Mouse (Mus musculus) forebrain, embryonic 11.5 days (tissue): ENCODE results near the gene Atp6v0e2. TPM values are rescaled to one million over a fixed set of nuclear protein-coding genes. Genes with fewer than 3 reads are reported as not detected.

Experiments
- ATAC-seq: fragments of 200-750 bp; cut with Nextera tagmentation; replicated peaks from 2 replicates; pipeline ENCODE4 v1.8.0; 2017; ENCODE audit warnings: moderate TSS enrichment; ENCODE audit not compliant: low FRiP score
- DNase-seq: peaks from one replicate; pipeline ENCODE4 v3.0.0-alpha.2; 2017; ENCODE audit warnings: low spot score
- H3K27ac ChIP-seq: fragments of 300-500 bp; sonication (generic); 2 replicates; pipeline ENCODE4 v1.5.1; 2014; ENCODE audit warnings: low read depth, low read length
- H3K27me3 ChIP-seq: fragments of 300-500 bp; sonication (generic); 2 replicates; pipeline ENCODE4 v1.6.1; 2014; ENCODE audit warnings: mild to moderate bottlenecking, low read length, mixed read lengths; ENCODE audit not compliant: control insufficient read depth, insufficient read depth
- H3K36me3 ChIP-seq: fragments of 300-500 bp; sonication (generic); 2 replicates; pipeline ENCODE4 v1.6.1; 2014; ENCODE audit warnings: mild to moderate bottlenecking, low read length, moderate library complexity, mixed read lengths; ENCODE audit not compliant: control insufficient read depth, insufficient read depth
- H3K4me1 ChIP-seq: fragments of 300-500 bp; sonication (generic); replicated peaks from 2 replicates; pipeline ENCODE4 v1.6.1; 2014; ENCODE audit warnings: low read length, mixed read lengths; ENCODE audit not compliant: control insufficient read depth, insufficient read depth
- H3K4me2 ChIP-seq: fragments of 300-500 bp; sonication (generic); 2 replicates; pipeline ENCODE4 v1.6.1; 2014; ENCODE audit warnings: low read depth, mild to moderate bottlenecking, low read length, moderate library complexity, mixed read lengths; ENCODE audit not compliant: severe bottlenecking
- H3K4me3 ChIP-seq: fragments of 300-500 bp; sonication (generic); 2 replicates; pipeline ENCODE4 v1.5.1; 2014; ENCODE audit warnings: low read depth, low read length
- H3K9ac ChIP-seq: fragments of 300-500 bp; sonication (generic); 2 replicates; pipeline ENCODE4 v1.6.1; 2014; ENCODE audit warnings: low read length
- H3K9me3 ChIP-seq: fragments of 300-500 bp; sonication (generic); 2 replicates; pipeline ENCODE4 v1.6.1; 2016; ENCODE audit warnings: low read length, mixed read lengths; ENCODE audit not compliant: control insufficient read depth
- WGBS: fragments of 180-500 bp; shearing (Covaris S2); extraction: QIAGEN DNeasy Blood & Tissue Kit; methylation state at CpG from one replicate; pipeline ENCODE4 v1.1.7; 2014; 5-methylcytosine and 5-hydroxymethylcytosine counted together
- polyA plus RNA-seq: library from polyadenylated mRNA; unstranded; fragments of >200 nt; fragmentation: Nextera tagmentation; extraction: Ambion mirVana; gene quantifications from 2 replicates; pipeline ENCODE4 v1.2.1, GENCODE M21; 2014

The Atp6v0e2 gene
- polyA plus RNA-seq, 1 experiment from 2014 or later, result 52.5 TPM

GRCm38 (mm10) chr6:48565693-48566310, 28.4 kb downstream of the Atp6v0e2 start:
- ATAC-seq (no peak), DNase-seq (no peak)
- Histone ChIP-seq H3K4me1 (no peaks in the 10 kb centered on the region), H3K27ac (no peak overlapping the region), H3K36me3 (no peaks in the 10 kb centered on the region; the same call in 1 of the 2 replicates), H3K4me2 (no peak overlapping the region), H3K9me3 (no peaks in the 10 kb centered on the region), H3K27me3 (no peaks in the 10 kb centered on the region), H3K4me3 (no peak overlapping the region), H3K9ac (no peak overlapping the region)
- 96% methylated on average over 4 of the region's 4 CpGs for WGBS

- Histone ChIP-seq H3K27me3 (no peaks in the 10 kb centered on the region), H3K9ac (no peak overlapping the region), H3K27ac (no peak overlapping the region), H3K4me2 (no peak overlapping the region), H3K4me1 (no peaks in the 10 kb centered on the region), H3K36me3 (no peaks in the 10 kb centered on the region; the same call in 1 of the 2 replicates), H3K9me3 (no peaks in the 10 kb centered on the region), H3K4me3 (no peak overlapping the region)
- DNase-seq, result no peak
- no peak for ATAC-seq
- WGBS, result 79% methylated on average over 5 of the region's 5 CpGs
Observed at GRCm38 (mm10) chr6:48566312-48566711, 28.9 kb downstream of the Atp6v0e2 start.

- 93% methylated on average over 21 of the region's 21 CpGs for whole genome bisulfite sequencing
- no peak for ATAC-seq
- Histone ChIP-seq H3K9me3 (no peaks in the 10 kb centered on the region), H3K27me3 (no peaks in the 10 kb centered on the region), H3K4me3 (no peak overlapping the region), H3K36me3 (no peaks in the 10 kb centered on the region; the same call in 1 of the 2 replicates), H3K9ac (no peak overlapping the region), H3K27ac (no peak overlapping the region), H3K4me2 (no peak overlapping the region), H3K4me1 (no peaks in the 10 kb centered on the region)
- no peak for DNase-seq
Observed at GRCm38 (mm10) chr6:48568036-48568984, 30.9 kb downstream of the Atp6v0e2 start.

- Histone ChIP-seq H3K4me3 (no peak overlapping the region), H3K36me3 (no peaks in the 10 kb centered on the region; the same call in 1 of the 2 replicates), H3K27me3 (no peaks in the 10 kb centered on the region), H3K9me3 (no peaks in the 10 kb centered on the region), H3K27ac (no peak overlapping the region), H3K4me1 (no peaks in the 10 kb centered on the region), H3K4me2 (no peak overlapping the region), H3K9ac (no peak overlapping the region)
- 89% methylated on average over 8 of the region's 8 CpGs for WGBS
- DNase-seq (no peak), ATAC-seq (no peak)
Observed at GRCm38 (mm10) chr6:48569065-48569807, 31.8 kb downstream of the Atp6v0e2 start.

- no peaks in the 10 kb centered on the region for H3K4me1 ChIP-seq
- H3K4me2 ChIP-seq, result no peak overlapping the region
- H3K4me3 ChIP-seq, result no peak overlapping the region
- no peak overlapping the region for H3K9ac ChIP-seq
- H3K27me3 ChIP-seq, result no peaks in the 10 kb centered on the region
- H3K36me3 ChIP-seq, result no peaks in the 10 kb centered on the region
- 91% methylated on average over 5 of the region's 5 CpGs for WGBS
- H3K9me3 ChIP-seq, result no peaks in the 10 kb centered on the region
- DNase-seq (no peak), ATAC-seq (no peak)
- H3K27ac ChIP-seq, result no peak overlapping the region
Observed at GRCm38 (mm10) chr6:48572014-48572413, 34.6 kb downstream of the Atp6v0e2 start.

- WGBS, result 38% methylated on average over 6 of the region's 6 CpGs
- no peak for ATAC-seq
Observed at GRCm38 (mm10) chr6:48572572-48573061, 35.2 kb downstream of the Atp6v0e2 start, which contains the start of gene Rarres2. Gene Rarres2 (minus strand): TSS chr6:48572789.

GRCm38 (mm10) chr6:48573280-48573679, 35.9 kb downstream of the Atp6v0e2 start:
- WGBS, result 77% methylated on average over 10 of the region's 10 CpGs
- Histone ChIP-seq H3K27me3 (no peaks in the 10 kb centered on the region), H3K36me3 (no peaks in the 10 kb centered on the region), H3K9ac (no peak overlapping the region), H3K9me3 (no peaks in the 10 kb centered on the region), H3K4me3 (no peak overlapping the region), H3K4me1 (no peaks in the 10 kb centered on the region), H3K4me2 (no peak overlapping the region), H3K27ac (no peak overlapping the region)
- ATAC-seq (no peak), DNase-seq (no peak)

More at GRCm38 (mm10) chr6:48572572-48573061, 35.2 kb downstream of the Atp6v0e2 start, which contains the start of gene Rarres2:
- H3K36me3 ChIP-seq, result no peaks in the 10 kb centered on the region
- no peaks in the 10 kb centered on the region for H3K27me3 ChIP-seq
- no peaks in the 10 kb centered on the region for H3K9me3 ChIP-seq
- no peak within 1 kb of the TSS for H3K4me3 ChIP-seq
- H3K4me1 ChIP-seq, result no peaks in the 10 kb centered on the region
- H3K27ac ChIP-seq, result no peak within 1 kb of the TSS
- no peak for DNase-seq
- H3K4me2 ChIP-seq, result no peak within 1 kb of the TSS
- no peak within 1 kb of the TSS; the same call in 1 of the 2 replicates for H3K9ac ChIP-seq

- no peak overlapping the region for H3K4me2 ChIP-seq
- no peak overlapping the region for H3K4me3 ChIP-seq
- DNase-seq (no peak), ATAC-seq (no peak)
- no peaks in the 10 kb centered on the region for H3K36me3 ChIP-seq
- H3K9ac ChIP-seq, result no peak overlapping the region
- no peak overlapping the region for H3K27ac ChIP-seq
- WGBS, result 80% methylated on average over 3 of the region's 3 CpGs
- H3K4me1 ChIP-seq, result no peaks in the 10 kb centered on the region
- H3K27me3 ChIP-seq, result no peaks in the 10 kb centered on the region
- H3K9me3 ChIP-seq, result no peaks in the 10 kb centered on the region
Observed at GRCm38 (mm10) chr6:48573981-48574380, 36.6 kb downstream of the Atp6v0e2 start.
